Mouse (Mus musculus) midbrain, postnatal 0 days (tissue): ENCODE measurements around the gene Fut8. TPM values are rescaled to one million over a fixed set of nuclear protein-coding genes. Genes with fewer than 3 reads are reported as not detected.
A peak's percentile ranks its signal among the peaks of the same experiment; 100 is the strongest.

ENCODE experiments used
- ATAC-seq: fragments of 200-750 bp; cut with Nextera tagmentation; 2 replicates; pipeline ENCODE4 v1.8.0; 2017; ENCODE audit warnings: moderate number of reproducible peaks, mild to moderate bottlenecking, moderate TSS enrichment, moderate library complexity; ENCODE audit not compliant: low FRiP score
- DNase-seq: peaks from one replicate; pipeline ENCODE4 v3.0.0-alpha.2; 2015; ENCODE audit warnings: low spot score
- H3K27ac ChIP-seq: fragments of 300-500 bp; sonication (generic); 2 replicates; pipeline ENCODE4 v1.5.1; 2014; ENCODE audit warnings: low read depth, mild to moderate bottlenecking, low read length, mixed read lengths
- H3K27me3 ChIP-seq: fragments of 300-500 bp; sonication (generic); 2 replicates; pipeline ENCODE4 v1.6.1; 2014; ENCODE audit warnings: low read length, control low read depth, mixed read lengths; ENCODE audit not compliant: insufficient read depth
- H3K36me3 ChIP-seq: fragments of 300-500 bp; sonication (generic); 2 replicates; pipeline ENCODE4 v1.6.1; 2014; ENCODE audit warnings: low read length, control low read depth, mixed read lengths; ENCODE audit not compliant: insufficient read depth
- H3K4me1 ChIP-seq: fragments of 300-500 bp; sonication (generic); 2 replicates; pipeline ENCODE4 v1.6.1; 2014; ENCODE audit warnings: mild to moderate bottlenecking, control low read depth, antibody characterized with exemption, low read length, mixed read lengths; ENCODE audit not compliant: insufficient read depth
- H3K4me2 ChIP-seq: fragments of 300-500 bp; sonication (generic); 2 replicates; pipeline ENCODE4 v1.6.1; 2014; ENCODE audit warnings: low read depth, mild to moderate bottlenecking, low read length, mixed read lengths; ENCODE audit not compliant: poor library complexity, severe bottlenecking
- H3K4me3 ChIP-seq: fragments of 300-500 bp; sonication (generic); 2 replicates; pipeline ENCODE4 v1.5.1; 2014; ENCODE audit warnings: low read depth, mild to moderate bottlenecking, low read length, moderate library complexity
- H3K9ac ChIP-seq: fragments of 300-500 bp; sonication (generic); replicated peaks from 2 replicates; pipeline ENCODE4 v1.6.1; 2014; ENCODE audit warnings: mild to moderate bottlenecking, low read length, moderate library complexity, mixed read lengths; ENCODE audit not compliant: poor library complexity, severe bottlenecking
- H3K9me3 ChIP-seq: fragments of 300-500 bp; sonication (generic); 2 replicates; pipeline ENCODE4 v1.6.1; 2016; ENCODE audit warnings: low read length, control low read depth
- CTCF ChIP-seq: IDR thresholded peaks from 2 replicates; pipeline ENCODE4 v1.5.1; 2016; ENCODE audit warnings: antibody characterized with exemption, mild to moderate bottlenecking
- WGBS: fragments of 180-500 bp; shearing (Covaris S2); extraction: QIAGEN DNeasy Blood & Tissue Kit; methylation state at CpG from one replicate; pipeline ENCODE4 v1.1.7; 2014; 5-methylcytosine and 5-hydroxymethylcytosine counted together
- polyA plus RNA-seq: library from polyadenylated mRNA; unstranded; fragments of >200 nt; fragmentation: Nextera tagmentation; extraction: Ambion mirVana; gene quantifications from 2 replicates; pipeline ENCODE4 v1.2.1, GENCODE M21; 2015
- total RNA-seq: library from RNA; depleted of rRNA; stranded (reverse); fragments of >200 nt; gene quantifications from 2 replicates; pipeline ENCODE4 v1.2.3, GENCODE M21; 2014

Gene Fut8
- total and polyA plus RNA-seq, 2 experiments from 2014 or later, result 62.3 to 74.1 TPM

- no peak for ATAC-seq
- Histone ChIP-seq H3K4me1 (no peaks in the 10 kb centered on the region), H3K4me3 (no peak overlapping the region)
Measured at GRCm38 (mm10) chr12:77195044-77195443, 42.9 kb upstream of the Fut8 start.

GRCm38 (mm10) chr12:77196529-77197095, 41.3 kb upstream of the Fut8 start:
- no peak overlapping the region for H3K4me3 ChIP-seq
- no peaks in the 10 kb centered on the region for H3K36me3 ChIP-seq
- no peak overlapping the region for H3K9ac ChIP-seq
- no peak overlapping the region for H3K4me2 ChIP-seq
- H3K27ac ChIP-seq, result no peak overlapping the region
- 0 out of 2 replicates have a peak, but pooled peaks cover 5% of the 10 kb centered on the region for H3K9me3 ChIP-seq
- no peaks in the 10 kb centered on the region for H3K4me1 ChIP-seq
- ATAC-seq, result no peak
- H3K27me3 ChIP-seq, result no peaks in the 10 kb centered on the region
- TF ChIP-seq CTCF, result no peak
- WGBS, result 97% methylated on average over 2 of the region's 2 CpGs
- DNase-seq, result no peak

More at GRCm38 (mm10) chr12:77195044-77195443, 42.9 kb upstream of the Fut8 start:
- Histone ChIP-seq H3K36me3 (no peaks in the 10 kb centered on the region), H3K9me3 (0 out of 2 replicates have a peak, but pooled peaks cover 5% of the 10 kb centered on the region), H3K27ac (no peak overlapping the region), H3K4me2 (no peak overlapping the region), H3K9ac (no peak overlapping the region), H3K27me3 (no peaks in the 10 kb centered on the region)
- TF ChIP-seq CTCF, result no peak
- 61% methylated on average over 2 of the region's 2 CpGs for WGBS
- DNase-seq, result no peak

- Histone ChIP-seq H3K4me2 (no peak overlapping the region), H3K4me1 (no peaks in the 10 kb centered on the region), H3K27me3 (no peaks in the 10 kb centered on the region), H3K36me3 (no peaks in the 10 kb centered on the region), H3K27ac (no peak overlapping the region), H3K9me3 (0 out of 2 replicates have a peak, but pooled peaks cover 5% of the 10 kb centered on the region), H3K9ac (no peak overlapping the region), H3K4me3 (no peak overlapping the region)
- TF ChIP-seq CTCF, result no peak
- ATAC-seq (no peak), DNase-seq (peak; percentile 3)
- 66% methylated on average over 7 of the region's 7 CpGs for WGBS
Measured at GRCm38 (mm10) chr12:77197121-77197599, 40.8 kb upstream of the Fut8 start.

- TF ChIP-seq CTCF, result no peak
- H3K36me3 ChIP-seq, result no peaks in the 10 kb centered on the region
- H3K9ac ChIP-seq, result no peak overlapping the region
- 84% methylated on average over 4 of the region's 4 CpGs for WGBS
- H3K27me3 ChIP-seq, result no peaks in the 10 kb centered on the region
- no peak overlapping the region for H3K27ac ChIP-seq
- no peak overlapping the region for H3K4me2 ChIP-seq
- no peak for DNase-seq
- ATAC-seq, result no peak
- 0 out of 2 replicates have a peak, but pooled peaks cover 5% of the 10 kb centered on the region for H3K9me3 ChIP-seq
- H3K4me1 ChIP-seq, result no peaks in the 10 kb centered on the region
- H3K4me3 ChIP-seq, result no peak overlapping the region
Measured at GRCm38 (mm10) chr12:77198253-77198652, 39.7 kb upstream of the Fut8 start.

GRCm38 (mm10) chr12:77201461-77202143, 36.3 kb upstream of the Fut8 start:
- Histone ChIP-seq H3K27me3 (no peaks in the 10 kb centered on the region), H3K9ac (no peak overlapping the region), H3K36me3 (no peaks in the 10 kb centered on the region), H3K9me3 (no peaks in the 10 kb centered on the region), H3K4me2 (no peak overlapping the region), H3K4me1 (no peaks in the 10 kb centered on the region), H3K4me3 (no peak overlapping the region), H3K27ac (no peak overlapping the region)
- no peak for DNase-seq
- no peak for ATAC-seq
- no peak for TF ChIP-seq CTCF
- 85% methylated on average over 10 of the region's 10 CpGs for WGBS

GRCm38 (mm10) chr12:77203136-77203535, 34.8 kb upstream of the Fut8 start:
- DNase-seq, result no peak
- H3K4me2 ChIP-seq, result no peak overlapping the region
- no peaks in the 10 kb centered on the region for H3K4me1 ChIP-seq
- 88% methylated on average over 4 of the region's 4 CpGs for WGBS
- ATAC-seq, result no peak
- H3K36me3 ChIP-seq, result no peaks in the 10 kb centered on the region
- no peak overlapping the region for H3K9ac ChIP-seq
- H3K4me3 ChIP-seq, result no peak overlapping the region
- H3K27ac ChIP-seq, result no peak overlapping the region
- H3K27me3 ChIP-seq, result no peaks in the 10 kb centered on the region
- no peaks in the 10 kb centered on the region for H3K9me3 ChIP-seq
- TF ChIP-seq CTCF, result no peak
